Mouse (Mus musculus): ENCODE measurements at regions not wholly inside any gene's neighbourhood (a gene's known extent, or its start where the extent isn't known, plus 50 kb on each side); places are given as distances from the start of the nearest gene placed in this dataset.

GRCm38 (mm10) chr14:46567411-46567780 lies 176.9 kb upstream of the Bmp4 start:
- ATAC-seq (replicated peaks in 1 of 2; ENCODE audit: insufficient read depth in 1 of 2, low FRiP score in 2 of 2, low TSS enrichment in 1 of 2, low read depth in 1 of 2, poor library complexity in 2 of 2, severe bottlenecking in 2 of 2), result no peak

- ATAC-seq (replicated peaks in 1 of 2; ENCODE audit: insufficient read depth in 1 of 2, low FRiP score in 2 of 2, low TSS enrichment in 1 of 2, low read depth in 1 of 2, poor library complexity in 2 of 2, severe bottlenecking in 2 of 2), result no peak
Observed at GRCm38 (mm10) chr14:46566681-46567410, 176.4 kb upstream of the Bmp4 start.

GRCm38 (mm10) chr14:46564998-46565397 lies 174.5 kb upstream of the Bmp4 start:
- ATAC-seq (replicated peaks in 1 of 2; ENCODE audit: insufficient read depth in 1 of 2, low FRiP score in 2 of 2, low TSS enrichment in 1 of 2, low read depth in 1 of 2, poor library complexity in 2 of 2, severe bottlenecking in 2 of 2), result no peak

- ATAC-seq (replicated peaks in 1 of 2; ENCODE audit: insufficient read depth in 1 of 2, low FRiP score in 2 of 2, low TSS enrichment in 1 of 2, low read depth in 1 of 2, poor library complexity in 2 of 2, severe bottlenecking in 2 of 2), result no peak
Observed at GRCm38 (mm10) chr14:46562016-46562415, 171.5 kb upstream of the Bmp4 start.

GRCm38 (mm10) chr14:46553239-46553638 lies 162.8 kb upstream of the Bmp4 start:
- no peak for ATAC-seq (replicated peaks in 1 of 2; ENCODE audit: insufficient read depth in 1 of 2, low FRiP score in 2 of 2, low TSS enrichment in 1 of 2, low read depth in 1 of 2, poor library complexity in 2 of 2, severe bottlenecking in 2 of 2)

- ATAC-seq (replicated peaks in 1 of 2; ENCODE audit: insufficient read depth in 1 of 2, low FRiP score in 2 of 2, low TSS enrichment in 1 of 2, low read depth in 1 of 2, poor library complexity in 2 of 2, severe bottlenecking in 2 of 2), result no peak
Observed at GRCm38 (mm10) chr14:46546146-46546545, 155.7 kb upstream of the Bmp4 start.

- no peak for ATAC-seq (replicated peaks in 1 of 2; ENCODE audit: insufficient read depth in 1 of 2, low FRiP score in 2 of 2, low TSS enrichment in 1 of 2, low read depth in 1 of 2, poor library complexity in 2 of 2, severe bottlenecking in 2 of 2)
Observed at GRCm38 (mm10) chr14:46539466-46540187, 149.2 kb upstream of the Bmp4 start.

- no peak for ATAC-seq (replicated peaks in 1 of 2; ENCODE audit: insufficient read depth in 1 of 2, low FRiP score in 2 of 2, low TSS enrichment in 1 of 2, low read depth in 1 of 2, poor library complexity in 2 of 2, severe bottlenecking in 2 of 2)
Observed at GRCm38 (mm10) chr14:46536002-46536762, 145.7 kb upstream of the Bmp4 start.

- no peak for ATAC-seq (replicated peaks in 1 of 2; ENCODE audit: insufficient read depth in 1 of 2, low FRiP score in 2 of 2, low TSS enrichment in 1 of 2, low read depth in 1 of 2, poor library complexity in 2 of 2, severe bottlenecking in 2 of 2)
Observed at GRCm38 (mm10) chr14:46532697-46533096, 142.2 kb upstream of the Bmp4 start.

- no peak for ATAC-seq (replicated peaks in 1 of 2; ENCODE audit: insufficient read depth in 1 of 2, low FRiP score in 2 of 2, low TSS enrichment in 1 of 2, low read depth in 1 of 2, poor library complexity in 2 of 2, severe bottlenecking in 2 of 2)
Observed at GRCm38 (mm10) chr14:46530452-46530851, 140.0 kb upstream of the Bmp4 start.

- ATAC-seq (replicated peaks in 1 of 2; ENCODE audit: insufficient read depth in 1 of 2, low FRiP score in 2 of 2, low TSS enrichment in 1 of 2, low read depth in 1 of 2, poor library complexity in 2 of 2, severe bottlenecking in 2 of 2), result no peak
Observed at GRCm38 (mm10) chr14:46529086-46529715, 138.7 kb upstream of the Bmp4 start.

GRCm38 (mm10) chr14:46517258-46517657 lies 126.8 kb upstream of the Bmp4 start:
- ATAC-seq (replicated peaks in 1 of 2; ENCODE audit: insufficient read depth in 1 of 2, low FRiP score in 2 of 2, low TSS enrichment in 1 of 2, low read depth in 1 of 2, poor library complexity in 2 of 2, severe bottlenecking in 2 of 2), result no peak

- ATAC-seq (replicated peaks in 1 of 2; ENCODE audit: insufficient read depth in 1 of 2, low FRiP score in 2 of 2, low TSS enrichment in 1 of 2, low read depth in 1 of 2, poor library complexity in 2 of 2, severe bottlenecking in 2 of 2), result no peak
Observed at GRCm38 (mm10) chr14:46516285-46516684, 125.8 kb upstream of the Bmp4 start.

GRCm38 (mm10) chr14:46514262-46514932 lies 123.9 kb upstream of the Bmp4 start:
- no peak for ATAC-seq (replicated peaks in 1 of 2; ENCODE audit: insufficient read depth in 1 of 2, low FRiP score in 2 of 2, low TSS enrichment in 1 of 2, low read depth in 1 of 2, poor library complexity in 2 of 2, severe bottlenecking in 2 of 2)

- ATAC-seq (replicated peaks in 1 of 2; ENCODE audit: insufficient read depth in 1 of 2, low FRiP score in 2 of 2, low TSS enrichment in 1 of 2, low read depth in 1 of 2, poor library complexity in 2 of 2, severe bottlenecking in 2 of 2), result no peak
Observed at GRCm38 (mm10) chr14:46512118-46512517, 121.6 kb upstream of the Bmp4 start.

- no peak for ATAC-seq (replicated peaks in 1 of 2; ENCODE audit: insufficient read depth in 1 of 2, low FRiP score in 2 of 2, low TSS enrichment in 1 of 2, low read depth in 1 of 2, poor library complexity in 2 of 2, severe bottlenecking in 2 of 2)
Observed at GRCm38 (mm10) chr14:46508871-46509270, 118.4 kb upstream of the Bmp4 start.

- ATAC-seq (replicated peaks in 1 of 2; ENCODE audit: insufficient read depth in 1 of 2, low FRiP score in 2 of 2, low TSS enrichment in 1 of 2, low read depth in 1 of 2, poor library complexity in 2 of 2, severe bottlenecking in 2 of 2), result no peak
Observed at GRCm38 (mm10) chr14:46505266-46505665, 114.8 kb upstream of the Bmp4 start.
